Mouse (Mus musculus) lung, postnatal 0 days (tissue): ENCODE measurements at regions not wholly inside any gene's neighbourhood (a gene's known extent, or its start where the extent isn't known, plus 50 kb on each side); places are given as distances from the start of the nearest gene placed in this dataset.

Experiments
- CTCF ChIP-seq: IDR thresholded peaks from 2 replicates; pipeline ENCODE4 v1.5.1; 2016; ENCODE audit warnings: antibody characterized with exemption, mild to moderate bottlenecking
- EP300 ChIP-seq: IDR thresholded peaks from 2 replicates; pipeline ENCODE4 v1.6.1; 2016; ENCODE audit warnings: antibody characterized with exemption, mild to moderate bottlenecking, control low read depth

GRCm38 (mm10) chr3:137491508-137492019 lies 129.8 kb upstream of the Ddit4l start:
- TF ChIP-seq CTCF (no peak), EP300 (no peak)
